Mouse (Mus musculus) intestine, embryonic 15.5 days (tissue): Measurements from ENCODE around the gene Chaf1a. TPM values are rescaled to one million over a fixed set of nuclear protein-coding genes. Genes with fewer than 3 reads are reported as not detected.

ENCODE experiments used
- ATAC-seq: fragments of 200-750 bp; cut with Nextera tagmentation; 2 replicates; pipeline ENCODE4 v1.8.0; 2017; ENCODE audit warnings: moderate TSS enrichment, moderate library complexity
- H3K27ac ChIP-seq: fragments of 300-500 bp; sonication (generic); 2 replicates; pipeline ENCODE4 v1.5.1; 2015; ENCODE audit warnings: mild to moderate bottlenecking, inconsistent platforms
- H3K27me3 ChIP-seq: fragments of 300-500 bp; sonication (generic); replicated peaks from 2 replicates; pipeline ENCODE4 v1.6.1; 2015; ENCODE audit warnings: inconsistent platforms
- H3K36me3 ChIP-seq: fragments of 300-500 bp; sonication (generic); 2 replicates; pipeline ENCODE4 v1.6.1; 2015; ENCODE audit warnings: inconsistent platforms
- H3K4me1 ChIP-seq: fragments of 300-500 bp; sonication (generic); replicated peaks from 2 replicates; pipeline ENCODE4 v1.6.1; 2015; ENCODE audit warnings: inconsistent platforms
- H3K4me2 ChIP-seq: fragments of 300-500 bp; sonication (generic); replicated peaks from 2 replicates; pipeline ENCODE4 v1.6.1; 2015; ENCODE audit warnings: mild to moderate bottlenecking, inconsistent platforms
- H3K4me3 ChIP-seq: fragments of 300-500 bp; sonication (generic); replicated peaks from 2 replicates; pipeline ENCODE4 v1.5.1; 2015; ENCODE audit warnings: inconsistent platforms
- H3K9ac ChIP-seq: fragments of 300-500 bp; sonication (generic); 2 replicates; pipeline ENCODE4 v1.6.1; 2015; ENCODE audit warnings: inconsistent platforms
- H3K9me3 ChIP-seq: fragments of 300-500 bp; sonication (generic); 2 replicates; pipeline ENCODE4 v1.6.1; 2016; ENCODE audit warnings: inconsistent platforms
- WGBS: fragments of 180-500 bp; shearing (Covaris S2); methylation state at CpG from one replicate; pipeline ENCODE4 v1.1.7; 2015; 5-methylcytosine and 5-hydroxymethylcytosine counted together
- polyA plus RNA-seq: library from polyadenylated mRNA; unstranded; fragments of >200 nt; fragmentation: Nextera tagmentation; extraction: Ambion mirVana; gene quantifications from 2 replicates; pipeline ENCODE4 v1.2.1, GENCODE M21; 2015

The Chaf1a gene
- polyA plus RNA-seq, 1 experiment from 2014 or later, result 22.4 TPM

GRCm38 (mm10) chr17:56022989-56023290 is 17.3 kb upstream of the Chaf1a start:
- ATAC-seq, result no peak
- H3K9me3 ChIP-seq, result no peaks in the 10 kb centered on the region
- H3K4me1 ChIP-seq, result peaks cover 19% of the 10 kb centered on the region
- no peaks in the 10 kb centered on the region for H3K27me3 ChIP-seq
- peaks cover 15% of the 10 kb centered on the region for H3K36me3 ChIP-seq
- no peak overlapping the region for H3K27ac ChIP-seq
- H3K9ac ChIP-seq, result no peak overlapping the region
- H3K4me2 ChIP-seq, result no peak overlapping the region
- no peak overlapping the region for H3K4me3 ChIP-seq
- WGBS, result 78% methylated on average over 4 of the region's 4 CpGs

- 62% methylated on average over 5 of the region's 5 CpGs for WGBS
- Histone ChIP-seq H3K27ac (peak overlapping the region; percentile 13; the same call in 1 of the 2 replicates), H3K4me2 (no peak overlapping the region), H3K9me3 (no peaks in the 10 kb centered on the region), H3K4me1 (peaks cover 19% of the 10 kb centered on the region), H3K36me3 (peaks cover 11% of the 10 kb centered on the region), H3K9ac (no peak overlapping the region), H3K4me3 (no peak overlapping the region), H3K27me3 (no peaks in the 10 kb centered on the region)
- no peak for ATAC-seq
Observed at GRCm38 (mm10) chr17:56023386-56023785, 16.9 kb upstream of the Chaf1a start.

- H3K4me2 ChIP-seq, result no peak overlapping the region
- ATAC-seq, result no peak
- no peaks in the 10 kb centered on the region for H3K27me3 ChIP-seq
- no peak overlapping the region for H3K4me3 ChIP-seq
- peaks cover 19% of the 10 kb centered on the region for H3K4me1 ChIP-seq
- no peaks in the 10 kb centered on the region for H3K9me3 ChIP-seq
- no peak overlapping the region for H3K9ac ChIP-seq
- H3K36me3 ChIP-seq, result peaks cover 5% of the 10 kb centered on the region; the same call in 1 of the 2 replicates
- no peak overlapping the region for H3K27ac ChIP-seq
- 71% methylated on average over 2 of the region's 2 CpGs for WGBS
Observed at GRCm38 (mm10) chr17:56024476-56024875, 15.8 kb upstream of the Chaf1a start.

DNA sequence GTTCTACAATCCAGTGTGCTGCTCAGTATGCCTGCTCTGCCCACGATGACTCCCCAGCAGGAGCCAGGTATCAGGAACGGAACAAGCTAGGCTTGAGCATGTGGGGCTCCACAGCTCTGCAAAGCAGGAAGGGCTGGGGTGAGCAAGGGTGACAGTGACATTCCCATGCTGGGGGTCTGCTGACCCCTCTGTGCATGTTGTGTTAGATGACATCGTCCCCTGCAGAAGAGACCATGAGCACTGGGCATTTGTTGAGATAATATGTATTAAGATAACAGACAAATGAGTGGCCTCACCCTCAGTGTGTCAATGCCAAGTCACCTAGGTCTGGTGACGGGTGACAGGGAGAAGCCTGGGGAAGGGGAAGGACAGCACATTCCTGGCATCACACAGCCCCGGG is 15.3 kb upstream of the Chaf1a start:
- H3K36me3 ChIP-seq, result peaks cover 7% of the 10 kb centered on the region; the same call in 1 of the 2 replicates
- no peak overlapping the region for H3K27ac ChIP-seq
- H3K4me2 ChIP-seq, result no peak overlapping the region
- H3K4me1 ChIP-seq, result peaks cover 19% of the 10 kb centered on the region
- no peaks in the 10 kb centered on the region for H3K27me3 ChIP-seq
- ATAC-seq, result no peak
- no peaks in the 10 kb centered on the region for H3K9me3 ChIP-seq
- no peak overlapping the region for H3K9ac ChIP-seq
- no peak overlapping the region for H3K4me3 ChIP-seq
- WGBS, result 74% methylated on average over 5 of the region's 5 CpGs

GRCm38 (mm10) chr17:56026303-56026702 is 13.9 kb upstream of the Chaf1a start:
- Histone ChIP-seq H3K4me1 (peaks cover 19% of the 10 kb centered on the region), H3K27ac (no peak overlapping the region), H3K4me2 (no peak overlapping the region), H3K27me3 (no peaks in the 10 kb centered on the region), H3K9me3 (no peaks in the 10 kb centered on the region), H3K36me3 (peaks cover 5% of the 10 kb centered on the region; the same call in 1 of the 2 replicates), H3K4me3 (no peak overlapping the region), H3K9ac (no peak overlapping the region)
- 77% methylated on average over 1 of the region's 1 CpGs for WGBS
- no peak for ATAC-seq

GRCm38 (mm10) chr17:56026881-56027280 is 13.4 kb upstream of the Chaf1a start:
- ATAC-seq, result no peak
- 69% methylated on average over 1 of the region's 1 CpGs for WGBS

GRCm38 (mm10) chr17:56027801-56028441 is 12.3 kb upstream of the Chaf1a start:
- Histone ChIP-seq H3K4me2 (no peak overlapping the region), H3K27me3 (no peaks in the 10 kb centered on the region), H3K4me3 (no peak overlapping the region), H3K27ac (no peak overlapping the region), H3K4me1 (peaks cover 25% of the 10 kb centered on the region), H3K9me3 (no peaks in the 10 kb centered on the region), H3K9ac (no peak overlapping the region), H3K36me3 (peaks cover 5% of the 10 kb centered on the region; the same call in 1 of the 2 replicates)
- ATAC-seq, result no peak
- 90% methylated on average over 5 of the region's 5 CpGs for WGBS

More at GRCm38 (mm10) chr17:56026881-56027280, 13.4 kb upstream of the Chaf1a start:
- peaks cover 5% of the 10 kb centered on the region; the same call in 1 of the 2 replicates for H3K36me3 ChIP-seq
- H3K27ac ChIP-seq, result no peak overlapping the region
- H3K9me3 ChIP-seq, result no peaks in the 10 kb centered on the region
- H3K4me2 ChIP-seq, result no peak overlapping the region
- no peaks in the 10 kb centered on the region for H3K27me3 ChIP-seq
- H3K4me3 ChIP-seq, result no peak overlapping the region
- H3K4me1 ChIP-seq, result peaks cover 20% of the 10 kb centered on the region
- H3K9ac ChIP-seq, result no peak overlapping the region

DNA sequence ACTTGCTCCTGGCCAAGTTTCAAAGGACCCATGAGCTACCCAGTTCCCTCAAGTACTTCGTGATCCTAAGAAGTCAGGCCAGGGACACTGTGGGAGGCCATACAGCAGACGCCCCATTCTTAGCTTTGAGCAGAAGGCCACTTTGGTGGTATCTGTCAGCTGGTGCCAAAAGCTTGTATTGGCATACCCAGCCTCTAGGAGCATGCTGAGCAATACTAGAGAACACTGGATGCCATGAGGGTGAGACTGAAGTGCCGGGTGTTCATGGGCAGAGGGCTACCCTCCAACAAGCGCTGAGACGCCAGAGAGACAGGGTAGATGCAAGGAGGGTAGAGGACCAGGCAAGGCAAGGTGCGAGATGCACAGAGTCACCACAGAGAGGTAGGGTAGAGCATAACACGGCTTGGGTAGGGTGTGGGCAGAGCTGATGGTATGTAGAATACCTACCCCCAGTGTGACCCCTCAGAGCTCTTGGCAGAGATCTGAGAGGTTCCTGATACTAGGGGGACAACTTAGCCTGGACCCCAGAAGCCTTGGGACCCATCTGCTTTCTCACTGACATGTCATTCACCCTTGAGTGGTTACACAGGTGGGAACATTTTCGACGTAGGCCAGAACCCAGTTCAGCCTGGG is 9.9 kb upstream of the Chaf1a start:
- H3K9me3 ChIP-seq, result no peaks in the 10 kb centered on the region
- no peak overlapping the region for H3K27ac ChIP-seq
- H3K4me1 ChIP-seq, result peaks cover 32% of the 10 kb centered on the region
- no peak for ATAC-seq
- no peaks in the 10 kb centered on the region for H3K27me3 ChIP-seq
- 92% methylated on average over 9 of the region's 9 CpGs for WGBS
- H3K4me2 ChIP-seq, result no peak overlapping the region
- H3K9ac ChIP-seq, result no peak overlapping the region
- peaks cover 12% of the 10 kb centered on the region; the same call in 1 of the 2 replicates for H3K36me3 ChIP-seq
- H3K4me3 ChIP-seq, result no peak overlapping the region

DNA sequence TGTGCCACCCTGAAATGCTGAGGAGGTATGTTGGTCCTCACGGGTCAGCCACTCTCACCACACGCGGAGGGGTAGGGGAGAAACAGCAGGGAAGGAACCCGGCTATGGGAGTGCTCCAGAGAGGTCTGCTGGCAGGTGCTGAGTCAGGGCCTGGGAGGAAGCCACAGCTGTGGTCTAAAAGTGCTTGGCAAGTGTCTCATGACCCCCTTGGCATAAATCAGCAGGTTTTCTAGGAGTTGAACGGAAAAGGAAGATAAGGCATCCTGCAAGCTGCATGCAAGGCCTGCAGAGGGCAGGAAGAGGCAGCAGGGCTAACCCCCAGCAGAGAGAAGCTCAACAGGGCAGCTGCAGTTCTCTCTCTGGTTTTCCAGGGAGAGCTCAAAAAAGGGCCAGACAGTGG is 9.3 kb upstream of the Chaf1a start:
- Histone ChIP-seq H3K9ac (no peak overlapping the region), H3K4me1 (peaks cover 33% of the 10 kb centered on the region)

DNA sequence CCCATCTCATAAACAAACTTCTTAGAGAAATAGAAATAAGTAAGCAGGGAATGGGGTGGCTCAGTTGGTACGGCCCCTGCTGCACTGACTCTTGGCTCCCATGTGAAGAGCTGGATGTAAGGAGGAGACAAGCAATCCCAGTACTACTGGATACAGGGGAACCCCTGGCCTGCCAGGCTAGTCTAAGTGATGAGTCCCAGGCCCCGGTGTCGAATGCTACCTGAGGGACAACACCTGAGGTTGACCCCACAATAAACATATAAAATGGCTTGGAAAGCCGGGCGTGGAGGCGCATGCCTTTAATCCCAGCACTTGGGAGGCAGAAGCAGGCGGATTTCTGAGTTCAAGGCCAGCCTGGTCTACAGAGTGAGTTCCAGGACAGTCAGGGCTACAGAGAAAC is 8.8 kb upstream of the Chaf1a start:
- H3K36me3 ChIP-seq, result peaks cover 12% of the 10 kb centered on the region; the same call in 1 of the 2 replicates

More for the DNA sequence above, 9.3 kb upstream of the Chaf1a start:
- 61% methylated on average over 5 of the region's 5 CpGs for WGBS
- H3K9me3 ChIP-seq, result no peaks in the 10 kb centered on the region
- H3K4me3 ChIP-seq, result no peak overlapping the region
- H3K27me3 ChIP-seq, result no peaks in the 10 kb centered on the region
- 0 out of 2 replicates have a peak overlapping the region, but pooled peaks have one; percentile 4 for H3K27ac ChIP-seq
- H3K4me2 ChIP-seq, result no peak overlapping the region
- no peak for ATAC-seq
- H3K36me3 ChIP-seq, result peaks cover 12% of the 10 kb centered on the region; the same call in 1 of the 2 replicates

DNA sequence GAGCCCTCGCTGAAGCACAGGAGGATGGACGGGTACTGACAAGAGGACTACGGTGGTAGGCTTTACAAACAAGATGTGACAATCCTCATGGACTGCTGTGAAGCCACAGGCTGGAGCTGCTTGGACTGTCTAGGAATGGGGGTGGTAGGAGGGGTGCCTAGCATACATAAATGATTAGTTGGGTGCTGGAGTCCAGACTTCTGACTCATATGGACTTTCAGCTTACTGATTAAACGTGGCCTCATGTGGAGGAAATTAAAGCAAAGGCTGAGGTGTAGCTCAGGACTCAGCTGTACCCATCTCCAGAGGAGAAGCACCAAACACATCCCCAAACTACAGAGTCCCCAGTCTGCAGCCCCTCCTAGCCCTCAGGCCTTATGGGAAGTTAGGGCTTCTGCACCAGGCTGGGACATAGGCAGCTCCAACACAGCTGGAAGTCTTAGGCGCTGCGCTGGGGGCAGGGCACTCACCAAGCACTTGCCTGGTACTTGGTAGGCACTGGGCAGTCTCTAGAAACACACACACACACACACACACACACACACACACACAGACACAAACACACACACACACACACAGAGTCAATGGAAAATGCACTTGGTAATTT is 8.0 kb upstream of the Chaf1a start:
- no peak overlapping the region for H3K4me3 ChIP-seq
- peak overlapping the region; percentile 37 for H3K4me2 ChIP-seq
- peaks cover 36% of the 10 kb centered on the region for H3K4me1 ChIP-seq
- H3K27ac ChIP-seq, result peak overlapping the region; percentile 70
- no peak overlapping the region for H3K9ac ChIP-seq
- H3K9me3 ChIP-seq, result no peaks in the 10 kb centered on the region
- peaks cover 12% of the 10 kb centered on the region; the same call in 1 of the 2 replicates for H3K36me3 ChIP-seq
- H3K27me3 ChIP-seq, result no peaks in the 10 kb centered on the region
- peak; percentile 52 for ATAC-seq
- 66% methylated on average over 6 of the region's 6 CpGs for WGBS

More for the DNA sequence above, 8.8 kb upstream of the Chaf1a start:
- 86% methylated on average over 7 of the region's 7 CpGs for WGBS
- no peak for ATAC-seq
- Histone ChIP-seq H3K27me3 (no peaks in the 10 kb centered on the region), H3K9ac (no peak overlapping the region), H3K4me2 (no peak overlapping the region), H3K9me3 (no peaks in the 10 kb centered on the region), H3K4me1 (peaks cover 33% of the 10 kb centered on the region), H3K4me3 (no peak overlapping the region), H3K27ac (no peak overlapping the region)

GRCm38 (mm10) chr17:56032831-56033230 is 7.4 kb upstream of the Chaf1a start:
- no peaks in the 10 kb centered on the region for H3K9me3 ChIP-seq
- H3K4me1 ChIP-seq, result peaks cover 36% of the 10 kb centered on the region
- peak overlapping the region; percentile 70 for H3K27ac ChIP-seq
- H3K36me3 ChIP-seq, result peaks cover 12% of the 10 kb centered on the region; the same call in 1 of the 2 replicates
- no peak overlapping the region for H3K4me3 ChIP-seq
- ATAC-seq, result no peak
- 69% methylated on average over 7 of the region's 7 CpGs for WGBS
- no peaks in the 10 kb centered on the region for H3K27me3 ChIP-seq
- H3K4me2 ChIP-seq, result peak overlapping the region; percentile 37
- H3K9ac ChIP-seq, result peak overlapping the region; percentile 18; the same call in 1 of the 2 replicates
